Mouse (Mus musculus): ENCODE results near the gene Itih5.

GRCm38 (mm10) chr2:10167283-10167682 is 13.9 kb downstream of the Itih5 start:
- TF ChIP-seq POLR2A (IDR thresholded peaks at IDR 0.05; ENCODE audit: insufficient read depth, low read depth, low read length): no peak
- TF ChIP-seq CTCF (IDR thresholded peaks at IDR 0.05; ENCODE audit: insufficient read depth, low read depth, low read length): no peak

All from olfactory bulb, adult 2 months (tissue).